Mouse (Mus musculus): Measurements from ENCODE around the gene Grin2a. TPM values are rescaled to one million over a fixed set of nuclear protein-coding genes. Genes with fewer than 3 reads are reported as not detected.

Grin2a gene
- total RNA-seq, 4 experiments from 2014 or later, result 1.4 to 3.8 (median 2.4) TPM

DNA sequence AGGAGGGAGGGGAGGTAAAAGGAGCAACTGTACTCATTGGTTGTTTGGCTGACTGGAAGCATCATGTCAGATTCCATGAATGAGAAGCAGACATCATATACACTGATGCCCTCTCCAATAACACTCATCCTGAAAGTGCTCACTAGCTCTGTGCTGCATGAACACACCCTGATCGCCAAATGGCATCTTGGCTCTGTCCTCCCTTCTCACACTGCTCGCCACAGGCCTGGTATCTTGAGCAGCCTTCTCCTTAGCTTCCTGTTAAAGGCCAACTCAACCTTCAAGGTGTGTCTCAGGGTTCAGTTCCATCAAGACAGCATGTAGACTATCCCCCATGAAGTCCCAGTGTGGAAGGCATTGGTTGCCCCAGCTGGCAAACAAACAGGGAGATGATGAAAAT is 137.6 kb downstream of the Grin2a start:
- no peak for DNase-seq

DNA sequence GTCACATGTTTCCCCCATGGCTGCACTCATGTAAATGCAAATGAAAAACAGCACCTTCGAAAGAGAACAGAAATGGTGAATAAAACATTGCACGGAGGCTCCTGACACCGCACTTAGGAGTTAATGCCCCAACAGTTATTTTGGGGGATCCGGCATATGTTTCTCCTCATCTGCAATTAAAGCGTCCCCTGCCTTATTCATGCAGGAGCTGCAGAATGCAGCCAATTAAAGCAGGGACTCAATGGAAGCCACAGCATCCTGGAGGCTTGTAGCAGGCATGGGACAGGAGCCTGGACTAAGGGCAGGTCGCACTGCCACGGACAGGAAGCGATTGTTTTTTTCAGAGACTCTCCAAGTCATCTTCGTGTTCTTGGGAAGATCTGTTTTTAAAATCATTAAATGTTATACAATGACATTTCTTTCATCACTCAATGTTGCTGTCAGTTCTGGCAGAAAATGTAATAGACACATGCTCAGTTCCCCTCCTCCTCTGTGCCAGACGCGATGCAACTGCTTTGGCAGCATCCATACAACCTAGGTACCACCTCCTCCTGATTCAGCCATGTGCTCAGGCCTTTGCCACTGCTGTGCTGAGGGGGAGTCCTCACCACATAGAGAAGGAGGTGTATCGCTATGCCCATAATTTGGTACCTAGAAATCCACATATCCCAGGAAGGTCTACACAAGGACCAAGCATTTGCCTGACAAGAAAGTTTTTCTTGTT is 143.9 kb downstream of the Grin2a start:
- no peak for DNase-seq

DNA sequence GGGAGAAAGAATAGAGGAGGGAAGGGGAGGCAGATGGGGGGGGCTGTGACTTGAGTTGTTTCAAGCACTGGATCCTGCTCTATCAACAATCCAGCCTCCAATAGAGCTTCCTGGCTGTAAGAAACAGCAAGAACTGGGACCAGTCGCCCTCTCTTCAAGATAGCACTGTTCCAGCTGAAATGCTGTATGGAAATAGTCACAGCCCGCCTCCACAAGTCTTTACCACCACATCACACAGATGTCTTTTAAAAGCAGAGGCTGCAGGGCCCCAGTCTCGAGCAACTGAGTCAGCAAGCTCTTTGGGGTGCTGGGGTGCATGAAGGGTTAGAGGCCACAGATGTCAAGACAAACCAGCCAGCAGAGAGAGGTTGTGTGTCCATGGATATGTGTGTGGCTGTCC is 153.9 kb downstream of the Grin2a start:
- DNase-seq, result no peak

DNA sequence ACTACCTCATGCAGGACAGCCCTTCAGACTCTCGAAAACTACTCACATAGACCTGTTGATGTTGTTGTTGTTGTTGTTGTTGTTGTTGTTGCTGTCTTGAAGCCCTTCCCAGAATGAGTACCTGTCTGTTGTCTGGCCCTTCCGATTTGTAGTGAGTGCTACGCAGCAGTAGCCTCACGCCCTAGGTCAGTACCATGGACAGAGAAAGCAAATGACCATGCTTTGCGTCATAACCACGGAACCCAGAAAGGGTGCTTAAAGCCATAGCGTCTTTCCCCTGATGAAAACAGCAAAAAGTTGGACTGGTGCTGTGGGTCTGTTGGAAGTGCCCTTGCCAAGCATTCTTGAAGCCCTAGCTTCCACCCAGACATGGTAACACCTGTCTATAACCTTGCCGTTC is 158.8 kb downstream of the Grin2a start:
- DNase-seq, result no peak

DNA sequence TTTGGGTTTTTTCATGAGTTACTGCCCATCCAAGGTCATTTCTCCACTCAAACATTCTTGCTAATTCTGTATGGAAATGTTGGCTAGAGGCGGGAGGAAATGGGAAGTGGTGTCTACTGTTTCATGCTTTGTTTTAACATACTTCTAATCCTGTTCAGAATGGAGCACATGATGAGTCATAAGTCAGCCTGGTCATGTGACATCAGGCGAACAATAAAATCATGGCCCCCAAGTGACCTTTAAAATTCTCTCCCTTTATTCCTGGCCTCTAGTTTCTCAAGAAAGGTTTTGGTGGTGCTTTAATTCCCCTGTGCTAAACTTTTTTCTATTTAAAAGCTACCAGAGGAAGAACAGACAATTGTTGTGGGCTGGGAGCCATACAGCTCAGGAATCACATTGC is 161.1 kb downstream of the Grin2a start:
- DNase-seq, result no peak

DNA sequence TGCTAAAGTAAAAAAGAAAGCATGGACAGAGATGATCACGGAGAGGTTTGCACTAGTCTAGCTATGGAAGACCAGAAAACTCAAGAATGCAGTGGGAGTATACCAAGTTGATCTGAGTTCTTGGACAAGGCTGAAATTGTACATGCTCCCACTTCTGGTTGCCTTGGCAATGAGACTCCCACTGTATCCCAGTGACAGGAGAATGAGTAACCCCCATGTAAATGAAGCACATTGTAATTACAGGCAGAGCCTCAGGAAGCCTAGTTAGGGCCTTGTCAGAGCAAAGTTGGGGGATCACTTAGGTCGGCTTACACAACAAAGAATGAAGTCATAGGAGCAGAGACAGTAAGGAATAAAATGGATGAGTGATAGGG is 170.3 kb downstream of the Grin2a start:
- no peak for DNase-seq

DNA sequence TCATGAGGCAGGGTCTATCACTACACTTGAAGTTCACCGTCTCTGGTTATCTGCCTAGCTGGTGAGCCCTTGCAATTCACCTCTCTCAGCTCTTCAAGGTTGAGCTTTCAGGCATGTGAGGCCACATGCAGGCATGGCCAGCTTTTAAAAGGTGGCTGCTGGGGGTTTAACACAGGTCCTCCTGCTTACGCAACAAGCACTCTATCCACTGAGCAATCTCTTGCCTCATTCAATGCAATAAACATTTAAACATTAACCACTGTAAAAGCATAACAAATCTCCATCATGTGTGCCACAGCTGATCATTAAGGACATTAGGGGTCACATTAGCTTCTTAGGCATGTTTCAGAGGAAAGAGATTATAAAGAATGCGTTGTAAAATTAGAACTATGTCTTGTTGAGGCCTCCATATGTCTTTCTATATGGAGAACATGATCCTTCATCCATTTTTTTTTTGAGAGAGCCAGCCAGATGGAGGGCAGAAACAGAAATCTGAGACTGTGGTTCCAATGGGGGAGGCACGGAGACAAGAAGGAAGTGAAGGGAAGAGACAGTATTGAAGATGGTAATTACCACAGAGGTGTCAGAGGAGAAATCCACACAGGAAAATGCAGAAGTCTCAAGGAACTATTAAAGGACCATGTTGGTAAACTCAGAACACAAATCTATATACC is 170.8 kb downstream of the Grin2a start:
- no peak for DNase-seq

DNA sequence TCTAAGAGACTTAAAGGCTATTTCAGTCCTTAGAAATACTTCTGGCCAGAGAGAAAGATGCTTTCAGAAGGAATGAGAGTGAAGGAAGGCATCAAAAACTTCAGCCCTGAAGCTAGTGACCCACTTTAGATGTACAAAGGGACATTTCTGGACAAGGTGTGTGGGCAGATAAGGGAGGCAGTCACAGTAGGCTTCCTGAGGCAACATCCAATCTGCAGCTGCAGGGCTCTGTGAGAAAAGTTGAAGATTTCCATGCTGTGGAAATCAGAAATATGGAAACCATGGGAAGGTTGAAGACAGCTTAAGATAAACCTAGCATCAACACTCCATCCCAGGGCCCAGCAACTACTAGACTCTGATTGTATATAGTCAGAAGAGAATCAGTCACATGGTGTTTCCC is 171.7 kb downstream of the Grin2a start:
- DNase-seq, result no peak

DNA sequence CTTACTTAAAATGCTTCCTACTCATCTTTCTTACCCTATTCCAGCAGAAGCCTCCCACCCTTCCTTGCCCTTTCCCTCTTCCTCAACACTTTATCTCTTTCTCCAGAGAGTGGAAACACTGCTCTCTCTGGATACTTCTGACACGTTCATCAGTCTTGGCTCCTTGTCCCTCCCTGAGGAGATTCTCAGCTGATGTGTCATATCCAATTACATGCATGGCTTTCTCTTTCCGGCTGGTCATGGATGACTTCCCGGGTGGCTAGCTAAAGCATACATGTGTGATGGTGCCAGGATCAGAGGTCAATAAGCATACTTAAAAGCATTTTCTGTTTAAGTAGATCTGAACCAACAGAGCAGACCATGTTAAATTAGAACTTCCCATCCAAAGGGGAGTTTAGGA is 175.9 kb downstream of the Grin2a start:
- no peak for DNase-seq

DNA sequence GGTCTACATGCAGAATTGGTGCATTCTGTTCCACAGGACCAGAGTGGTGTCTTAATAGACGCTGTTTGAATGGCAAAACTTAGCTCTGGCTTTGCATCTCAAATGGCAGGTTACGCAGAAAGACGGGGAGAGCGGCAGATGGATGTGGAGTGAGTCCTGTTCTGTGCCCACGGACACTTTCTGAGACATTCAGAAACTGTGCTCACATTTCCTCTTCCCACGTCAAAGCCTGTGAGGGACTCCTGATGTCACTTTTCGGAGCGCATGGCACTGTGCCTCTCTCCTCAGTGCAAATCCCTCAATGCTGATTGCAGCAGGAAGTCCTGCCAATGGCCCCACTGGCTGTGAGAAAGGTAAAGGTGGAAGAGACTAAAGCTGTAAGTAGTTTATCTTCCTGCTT is 194.0 kb downstream of the Grin2a start:
- no peak for DNase-seq

DNA sequence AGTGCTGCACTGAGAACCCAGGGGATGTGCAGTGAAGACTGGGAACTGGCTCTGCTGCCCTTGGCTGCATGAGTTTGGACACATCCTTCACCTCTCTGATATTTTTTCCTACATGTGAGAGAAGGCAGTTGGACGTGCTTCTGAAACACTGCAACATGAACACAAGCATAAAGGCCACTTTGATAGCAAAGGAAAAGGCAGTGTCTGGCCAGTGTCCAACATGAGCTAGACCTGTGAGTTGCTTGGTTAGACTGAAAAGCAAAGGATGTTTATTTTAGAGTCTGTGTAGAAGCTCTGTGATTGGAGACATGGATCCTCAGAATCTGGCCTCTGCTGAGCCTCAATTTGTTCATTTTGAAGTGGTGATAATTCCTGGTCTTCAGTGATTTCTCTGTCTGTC is 195.1 kb downstream of the Grin2a start:
- no peak for DNase-seq

DNA sequence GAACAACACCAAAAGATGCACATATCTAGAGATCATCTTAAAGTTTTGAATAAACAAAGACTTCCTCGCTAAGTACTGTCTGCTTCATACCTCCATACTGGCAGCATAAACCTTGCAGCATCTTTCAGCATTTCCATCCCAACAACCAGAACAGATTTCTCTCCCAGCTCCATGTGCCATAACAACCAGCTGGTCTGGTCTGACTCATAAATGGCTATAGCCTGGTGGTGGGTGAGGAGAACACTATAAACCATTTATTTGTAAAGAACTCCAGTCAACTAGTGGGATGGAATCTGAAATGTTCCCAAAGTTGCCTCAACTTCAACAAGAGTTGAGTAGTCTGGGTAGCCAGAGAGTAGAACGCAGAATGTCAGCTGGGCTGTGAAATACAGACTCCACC is 202.4 kb downstream of the Grin2a start:
- DNase-seq, result no peak

DNA sequence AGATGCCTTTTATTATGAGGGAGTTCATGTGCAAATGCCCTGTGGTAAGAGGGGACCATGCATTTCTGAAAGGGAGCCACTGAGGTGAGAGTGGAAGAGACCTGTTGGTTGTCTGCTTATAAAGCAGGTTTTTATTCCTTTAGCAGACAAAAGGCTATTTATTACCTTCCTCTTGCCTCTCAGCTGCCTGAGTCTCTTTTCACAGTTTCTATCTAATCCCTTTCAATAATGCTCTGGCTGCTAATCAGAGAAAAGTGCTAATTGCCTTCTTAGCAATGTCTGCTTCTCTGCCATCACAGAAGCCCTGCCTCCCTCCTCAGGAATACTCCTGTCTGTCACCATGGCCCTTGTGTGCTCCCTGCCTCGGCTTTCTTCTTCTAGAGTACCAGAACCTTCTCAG is 209.1 kb downstream of the Grin2a start:
- no peak for DNase-seq

DNA sequence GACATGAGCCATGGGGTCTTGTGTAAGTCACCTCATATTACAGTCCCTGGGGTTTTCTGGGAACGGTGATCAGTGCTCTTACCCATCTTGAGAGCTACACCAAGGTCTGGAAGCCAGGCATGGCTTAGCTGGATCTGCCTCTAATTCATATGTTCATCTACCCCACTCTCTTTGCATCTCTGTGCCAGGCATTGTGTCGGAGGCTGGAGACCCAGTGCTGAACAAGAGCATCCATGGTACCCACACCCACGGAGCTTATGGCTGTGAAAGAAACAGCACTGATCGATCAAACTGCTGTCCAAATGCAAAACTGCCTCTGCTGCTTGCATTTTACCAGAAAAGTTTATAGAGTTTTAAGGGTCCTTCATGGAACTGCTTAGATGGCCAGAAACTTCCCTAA is 209.5 kb downstream of the Grin2a start:
- DNase-seq, result no peak

DNA sequence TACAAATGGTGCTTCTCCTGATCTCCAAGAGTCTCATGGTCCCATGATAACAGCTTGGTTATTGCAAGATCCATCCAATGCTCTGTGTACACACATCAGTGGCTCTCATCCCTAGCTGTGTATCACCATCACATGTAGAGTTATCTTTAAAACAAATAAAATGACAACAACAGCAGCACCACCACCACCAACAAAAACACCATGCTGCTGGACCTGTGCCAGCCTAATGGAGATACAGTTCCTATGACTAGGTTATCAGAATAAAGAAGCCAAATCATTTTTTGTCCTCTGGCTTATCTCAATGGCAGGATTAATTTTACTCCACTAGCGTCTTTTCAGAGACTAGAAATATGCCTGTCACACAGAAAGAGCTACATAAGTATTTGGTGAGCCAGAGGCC is 226.4 kb downstream of the Grin2a start:
- DNase-seq, result no peak

DNA sequence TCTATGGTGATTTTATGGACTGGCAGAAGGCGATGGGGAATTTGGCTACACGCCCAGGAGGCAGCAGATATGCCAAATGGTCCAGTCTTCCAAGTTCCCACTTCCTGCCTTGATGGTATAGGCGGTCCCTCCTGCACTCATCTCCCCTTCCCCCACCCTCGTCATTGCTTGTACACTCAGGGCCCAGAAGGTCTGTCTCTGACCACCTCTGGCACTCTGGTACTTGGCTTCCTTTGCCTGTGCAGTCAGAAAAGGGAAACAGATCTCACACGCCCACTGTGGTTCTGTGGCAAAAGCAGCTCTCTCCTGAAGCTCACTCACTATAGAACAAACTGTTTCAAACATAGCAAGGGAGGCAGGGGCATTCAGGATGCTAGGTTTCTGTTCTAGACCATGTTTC is 227.0 kb downstream of the Grin2a start:
- DNase-seq, result no peak

DNA sequence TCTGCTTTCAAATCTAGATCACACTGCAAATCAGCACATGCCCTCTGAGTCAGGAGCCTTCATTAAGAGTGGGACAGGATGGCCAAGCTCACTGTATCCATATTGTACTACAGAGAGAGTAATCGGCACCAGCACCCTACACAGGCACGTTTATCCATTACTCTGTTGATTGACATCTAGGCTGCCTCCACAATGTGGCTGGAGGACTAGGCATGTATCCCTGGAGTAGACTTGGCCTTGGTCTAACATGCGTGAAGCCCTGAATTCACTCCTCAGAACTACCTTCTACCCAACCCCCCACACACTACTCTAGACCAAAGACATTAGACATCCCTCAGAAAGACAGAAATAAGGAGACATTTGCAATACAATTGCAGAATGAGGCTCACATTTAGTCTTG is 227.4 kb downstream of the Grin2a start:
- DNase-seq, result no peak

DNA sequence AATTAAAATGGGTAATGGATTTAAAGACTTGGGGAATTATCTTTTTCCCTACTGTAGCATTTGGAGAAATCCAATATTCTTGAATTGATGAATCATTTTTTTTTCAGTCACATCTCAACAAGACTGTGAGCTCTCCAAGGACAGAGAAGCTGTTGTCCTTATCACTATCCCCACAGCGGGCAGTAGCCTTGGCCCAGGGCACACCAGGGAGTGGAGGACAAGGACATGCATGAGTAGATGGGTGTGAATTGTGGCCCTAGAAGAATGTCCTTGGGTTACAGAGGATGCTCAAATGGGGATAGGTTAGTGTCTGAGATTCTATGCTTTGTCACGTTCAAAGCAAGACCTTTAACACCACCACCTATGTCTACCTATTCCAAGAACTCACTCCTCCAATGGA is 231.3 kb downstream of the Grin2a start:
- DNase-seq, result peak; percentile 57

DNA sequence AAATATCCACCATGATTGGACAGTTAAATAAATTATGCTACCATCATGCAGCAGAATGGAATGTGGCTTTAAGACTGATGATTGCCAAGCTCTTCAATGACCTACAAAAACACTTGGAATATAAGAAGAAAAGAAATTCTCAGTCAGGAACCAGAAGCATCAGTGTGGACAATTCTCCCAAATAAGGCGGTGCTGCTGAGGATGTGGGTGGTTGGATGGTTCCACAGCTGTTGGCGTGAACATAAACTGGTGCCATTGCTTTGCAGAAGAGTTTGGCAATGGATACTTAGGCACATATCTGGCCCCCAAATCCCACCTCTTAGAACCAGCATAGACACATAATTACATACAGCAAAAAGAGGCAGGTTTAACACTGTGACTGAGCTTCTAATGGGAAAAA is 235.0 kb downstream of the Grin2a start:
- no peak for DNase-seq

DNA sequence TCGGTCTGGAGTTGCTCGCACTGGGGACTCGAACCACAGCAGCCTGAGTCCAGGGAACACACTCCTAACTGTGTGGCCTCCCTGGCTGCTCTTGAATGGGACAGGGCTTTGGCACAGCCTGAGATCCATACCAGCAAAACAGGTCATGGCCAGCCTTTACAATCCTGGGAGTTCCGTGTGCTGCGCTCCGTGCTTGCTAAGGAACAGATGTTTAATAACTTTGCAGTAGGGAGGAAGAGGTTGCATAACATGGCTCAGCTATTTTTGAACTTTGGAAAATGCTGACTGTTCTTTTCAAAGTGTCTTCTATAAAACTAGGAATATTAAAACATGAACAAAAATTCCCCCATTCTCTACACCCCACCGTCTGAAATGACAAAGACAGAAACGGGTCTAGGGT is 238.5 kb downstream of the Grin2a start:
- no peak for DNase-seq

DNA sequence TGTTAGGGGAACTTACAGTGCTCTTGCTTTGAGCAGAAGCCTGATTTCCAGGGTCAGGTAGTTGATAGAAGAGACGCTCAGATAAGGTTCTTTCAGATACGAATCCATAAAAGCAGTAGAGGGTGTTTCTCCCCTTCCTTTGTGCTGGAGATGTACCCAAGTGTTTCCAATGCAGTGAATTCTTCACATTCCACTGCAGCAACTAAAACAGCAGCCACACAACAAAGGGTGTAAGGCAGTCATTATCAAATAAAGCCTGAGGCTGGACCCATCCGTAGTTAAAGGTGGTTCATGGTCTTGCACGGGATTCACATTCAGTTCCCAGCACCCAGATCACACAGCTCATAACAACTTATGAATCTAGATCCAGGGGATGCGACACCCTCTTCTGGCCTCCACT is 241.3 kb downstream of the Grin2a start:
- DNase-seq, result no peak

DNA sequence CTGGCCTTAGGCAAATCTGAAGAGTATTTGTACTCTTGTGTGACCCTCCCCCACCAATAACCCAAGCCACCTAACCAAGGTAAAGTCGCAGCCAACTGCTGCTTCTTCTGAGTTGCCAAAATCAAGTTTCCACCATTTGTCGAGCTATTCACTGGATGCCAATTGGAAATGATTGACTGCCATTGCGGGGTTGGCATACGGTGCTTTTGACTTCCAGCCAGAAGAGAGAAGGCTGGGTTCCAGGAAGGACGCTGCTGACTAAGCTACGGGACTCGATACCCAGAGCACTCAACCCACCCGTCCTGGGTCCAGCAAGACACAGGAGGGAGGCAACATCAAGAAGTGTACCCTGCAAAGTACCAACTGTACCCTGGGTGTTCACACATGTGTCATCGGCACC is 242.3 kb downstream of the Grin2a start:
- DNase-seq, result no peak

DNA sequence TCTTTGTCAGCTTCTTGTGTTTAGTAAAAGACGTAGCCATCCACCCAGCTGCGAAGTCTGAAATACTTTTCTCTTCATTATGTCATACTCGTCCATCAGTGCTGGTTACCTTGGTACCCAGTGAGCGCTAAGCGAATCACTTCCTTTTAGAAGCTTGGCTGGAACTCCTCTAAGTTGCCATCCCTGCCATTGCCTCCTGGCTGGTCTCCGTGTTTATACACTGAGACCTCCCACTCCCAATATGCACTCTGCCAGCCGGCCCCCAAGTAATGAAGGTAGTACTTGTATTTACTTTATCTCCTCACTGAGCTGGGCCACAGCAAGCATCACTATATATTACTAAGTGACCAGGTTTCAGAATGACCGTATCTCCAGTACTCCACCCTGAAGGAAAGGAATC is 242.8 kb downstream of the Grin2a start:
- DNase-seq, result no peak

DNA sequence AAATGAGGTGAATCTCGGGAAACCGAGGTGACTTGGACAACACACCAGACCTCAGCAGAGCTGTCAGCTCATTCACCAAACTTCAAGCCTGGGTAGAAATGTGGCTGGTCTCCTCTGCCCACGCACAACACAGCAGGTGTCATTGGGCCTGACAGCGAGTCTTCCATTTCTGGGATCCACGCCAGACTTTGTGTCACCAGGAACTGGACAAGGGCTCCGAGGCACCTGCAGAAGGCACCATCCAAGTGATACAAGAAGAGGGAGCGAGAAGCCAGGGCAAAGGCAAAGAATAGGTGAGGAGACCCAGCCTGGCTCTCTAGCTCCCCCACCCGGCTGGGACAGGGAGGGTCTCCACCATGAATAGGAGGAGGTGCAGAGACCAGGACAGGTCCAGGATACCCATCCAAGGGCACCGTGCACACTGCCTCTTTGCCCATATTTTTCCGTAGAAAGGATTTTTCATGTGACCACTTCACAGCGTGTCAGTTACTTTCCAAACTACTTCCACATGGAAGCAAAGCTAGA is 244.3 kb downstream of the Grin2a start:
- DNase-seq, result no peak

DNA sequence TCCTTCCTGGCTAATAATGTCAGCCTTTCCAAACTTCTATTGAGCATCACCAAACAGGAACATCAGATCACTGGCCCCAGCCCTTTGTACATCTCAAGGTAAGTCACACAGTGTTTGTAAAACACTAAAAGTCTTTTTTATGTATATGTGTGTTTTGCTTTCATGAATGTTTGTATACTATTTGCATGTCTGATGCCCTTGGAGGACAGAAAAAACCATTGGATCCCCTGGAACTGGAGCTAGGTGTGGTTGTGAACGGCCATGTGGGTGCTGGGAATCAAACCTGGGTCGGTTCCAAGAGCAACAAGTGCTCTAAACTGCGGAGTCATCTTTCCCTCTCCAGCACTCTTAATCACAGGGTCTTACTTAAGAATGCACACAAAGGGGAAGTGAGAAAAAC is 245.7 kb downstream of the Grin2a start:
- DNase-seq, result no peak

Measured in adrenal gland, adult 8-10 months (tissue).